Mouse (Mus musculus): ENCODE measurements around the gene Hnf1a. TPM values are rescaled to one million over a fixed set of nuclear protein-coding genes. Genes with fewer than 3 reads are reported as not detected.
"Not testable (repeated sequence)": the region's sequence is repeated elsewhere in the genome, so short reads cannot be mapped to it uniquely, and the experiment has no call there.

Hnf1a gene
- polyA plus RNA-seq, 1 experiment from 2014 or later = 0.06 TPM

DNA sequence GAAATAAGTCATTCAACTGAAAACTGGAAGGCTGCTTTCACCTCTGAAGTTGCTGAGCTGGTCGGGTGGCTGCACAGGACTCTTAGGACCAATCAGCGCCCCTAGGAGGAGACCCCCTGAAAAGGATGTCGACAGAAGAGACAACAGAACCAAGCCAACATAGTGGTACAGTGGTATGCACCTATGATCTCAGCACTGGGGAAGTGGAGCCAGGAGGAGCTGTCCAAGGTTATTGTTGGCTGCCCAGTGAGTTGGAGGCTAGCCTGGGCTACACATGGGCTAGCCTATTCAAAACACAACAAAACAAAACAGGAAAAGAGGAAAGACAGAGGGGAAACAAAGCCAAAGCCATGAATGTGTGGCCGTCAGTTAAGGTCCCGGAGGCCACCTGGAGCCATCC is 12.8 kb downstream of the Hnf1a start:
- no peak overlapping the region for H3K4me2 ChIP-seq (replicated peaks)
- H3K27ac ChIP-seq = no peak overlapping the region
- H3K4me1 ChIP-seq = peaks cover 8% of the 10 kb centered on the region
- no peak overlapping the region for H3K4me3 ChIP-seq
- no peak for ATAC-seq (ENCODE audit: low FRiP score)
- no peaks in the 10 kb centered on the region for H3K36me3 ChIP-seq
- 80% methylated on average over 5 of the region's 5 CpGs for WGBS
- no peaks in the 10 kb centered on the region for H3K27me3 ChIP-seq
- no peak overlapping the region for H3K9ac ChIP-seq
- no peaks in the 10 kb centered on the region for H3K9me3 ChIP-seq (replicated peaks)

DNA sequence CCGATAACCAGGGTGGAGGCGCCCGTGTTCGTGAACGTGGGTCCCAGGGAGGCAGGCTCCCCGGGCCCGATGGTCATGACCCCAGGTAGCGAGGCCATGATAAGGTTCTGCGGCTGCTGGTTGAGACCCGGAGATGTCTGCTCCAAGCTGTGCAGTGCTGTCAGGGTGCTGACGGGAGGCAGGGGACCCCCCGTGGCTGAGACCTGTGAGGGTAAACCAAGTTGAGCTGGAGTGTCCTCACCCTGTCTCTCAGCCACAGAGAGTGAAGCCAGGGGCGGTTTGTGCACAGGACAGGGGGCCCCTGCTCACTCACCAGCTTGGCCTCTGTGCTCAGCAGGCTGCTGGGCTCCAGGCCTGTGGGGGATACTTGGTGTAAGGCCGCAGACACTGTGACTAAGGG is 17.6 kb downstream of the Hnf1a start:
- ATAC-seq (ENCODE audit: low FRiP score) = no peak
- 91% methylated on average over 14 of the region's 14 CpGs for WGBS
- Histone ChIP-seq H3K9ac (no peak overlapping the region), H3K9me3 (replicated peaks) (no peaks in the 10 kb centered on the region), H3K4me2 (replicated peaks) (no peak overlapping the region), H3K4me3 (no peak overlapping the region), H3K27ac (no peak overlapping the region), H3K36me3 (peaks cover 17% of the 10 kb centered on the region), H3K4me1 (peaks cover 9% of the 10 kb centered on the region), H3K27me3 (no peaks in the 10 kb centered on the region)

DNA sequence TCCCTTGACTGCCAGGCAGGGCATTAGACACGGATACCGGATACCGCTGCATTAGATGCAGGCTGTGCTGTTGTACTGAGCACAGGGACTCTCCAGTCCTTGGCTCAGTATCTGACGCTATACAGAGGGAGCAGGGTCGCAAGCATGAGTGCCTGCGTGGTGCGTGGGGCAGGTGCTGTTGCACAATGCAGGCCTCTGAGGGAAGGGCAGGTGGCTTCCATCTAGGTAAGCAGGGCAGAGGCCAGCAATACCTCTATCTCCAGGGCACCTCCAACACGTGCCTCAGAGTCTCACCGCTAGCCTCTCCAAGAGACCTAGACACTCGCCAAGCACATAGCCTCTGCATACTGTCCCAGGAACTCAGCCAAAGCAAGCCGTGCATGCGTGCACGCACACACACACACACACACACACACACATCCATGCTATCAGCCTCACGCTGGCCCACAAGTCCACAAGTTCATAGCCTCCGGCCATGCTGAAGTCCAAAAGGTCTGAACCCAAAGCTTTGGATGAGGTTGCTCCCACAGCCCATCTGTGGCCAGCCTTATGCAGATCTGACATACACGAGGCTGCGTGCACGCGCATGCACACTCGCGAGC is 19.5 kb downstream of the Hnf1a start:
- H3K9me3 ChIP-seq (replicated peaks) = no peaks in the 10 kb centered on the region
- no peaks in the 10 kb centered on the region for H3K27me3 ChIP-seq
- ATAC-seq (ENCODE audit: low FRiP score) = no peak
- 86% methylated on average over 21 of the region's 21 CpGs for WGBS
- no peak overlapping the region for H3K9ac ChIP-seq
- peaks cover 36% of the 10 kb centered on the region for H3K36me3 ChIP-seq
- no peak overlapping the region for H3K4me2 ChIP-seq (replicated peaks)
- H3K27ac ChIP-seq = no peak overlapping the region
- H3K4me3 ChIP-seq = no peak overlapping the region
- H3K4me1 ChIP-seq = peaks cover 9% of the 10 kb centered on the region

DNA sequence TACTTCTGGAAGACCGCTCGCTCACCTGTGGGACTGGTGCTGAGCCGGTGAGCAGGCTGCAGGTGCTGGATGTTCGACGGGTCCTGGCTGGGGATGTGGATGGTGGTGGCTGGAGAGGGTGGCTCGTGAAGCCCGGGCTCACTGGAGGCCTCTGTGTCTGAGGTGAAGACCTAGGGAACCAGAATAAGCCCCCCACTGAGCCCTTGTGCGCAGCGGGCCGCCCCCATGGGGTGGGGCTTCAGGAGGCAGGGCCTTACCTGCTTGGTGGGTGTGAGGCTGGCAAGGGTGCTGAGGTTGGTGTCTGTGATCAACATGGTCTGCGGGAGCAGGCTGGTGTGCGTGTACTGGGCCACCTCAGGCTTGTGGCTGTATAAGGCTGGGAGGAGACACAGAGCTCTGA is 20.2 kb downstream of the Hnf1a start:
- H3K27ac ChIP-seq = no peak overlapping the region
- H3K9ac ChIP-seq = no peak overlapping the region
- no peak overlapping the region for H3K4me3 ChIP-seq
- H3K4me1 ChIP-seq = peaks cover 9% of the 10 kb centered on the region
- H3K4me2 ChIP-seq (replicated peaks) = no peak overlapping the region
- ATAC-seq (ENCODE audit: low FRiP score) = no peak
- H3K27me3 ChIP-seq = no peaks in the 10 kb centered on the region
- no peaks in the 10 kb centered on the region for H3K9me3 ChIP-seq (replicated peaks)
- peaks cover 43% of the 10 kb centered on the region for H3K36me3 ChIP-seq
- 69% methylated on average over 12 of the region's 12 CpGs for WGBS

- ATAC-seq (ENCODE audit: low FRiP score) = 0 out of 2 replicates have a peak, but pooled peaks have one; percentile 9
- H3K36me3 ChIP-seq = peaks cover 45% of the 10 kb centered on the region
- H3K9ac ChIP-seq = no peak overlapping the region
Observed at GRCm38 (mm10) chr5:114949812-114950211, 21.1 kb downstream of the Hnf1a start.

GRCm38 (mm10) chr5:114949316-114949715 is 21.6 kb downstream of the Hnf1a start:
- peaks cover 9% of the 10 kb centered on the region for H3K4me1 ChIP-seq
- WGBS = 64% methylated on average over 5 of the region's 5 CpGs
- no peaks in the 10 kb centered on the region for H3K9me3 ChIP-seq (replicated peaks)
- H3K36me3 ChIP-seq = peaks cover 45% of the 10 kb centered on the region
- peak; percentile 14; the same call in 1 of the 2 replicates for ATAC-seq (ENCODE audit: low FRiP score)
- H3K27ac ChIP-seq = peak overlapping the region; percentile 17
- H3K27me3 ChIP-seq = no peaks in the 10 kb centered on the region
- H3K4me3 ChIP-seq = no peak overlapping the region
- H3K9ac ChIP-seq = 0 out of 2 replicates have a peak overlapping the region, but pooled peaks have one; percentile 13
- H3K4me2 ChIP-seq (replicated peaks) = no peak overlapping the region

More at GRCm38 (mm10) chr5:114949812-114950211, 21.1 kb downstream of the Hnf1a start:
- Histone ChIP-seq H3K9me3 (replicated peaks) (no peaks in the 10 kb centered on the region), H3K4me3 (no peak overlapping the region), H3K4me1 (peaks cover 9% of the 10 kb centered on the region), H3K27ac (no peak overlapping the region), H3K27me3 (no peaks in the 10 kb centered on the region), H3K4me2 (replicated peaks) (no peak overlapping the region)
- WGBS = 78% methylated on average over 9 of the region's 9 CpGs

DNA sequence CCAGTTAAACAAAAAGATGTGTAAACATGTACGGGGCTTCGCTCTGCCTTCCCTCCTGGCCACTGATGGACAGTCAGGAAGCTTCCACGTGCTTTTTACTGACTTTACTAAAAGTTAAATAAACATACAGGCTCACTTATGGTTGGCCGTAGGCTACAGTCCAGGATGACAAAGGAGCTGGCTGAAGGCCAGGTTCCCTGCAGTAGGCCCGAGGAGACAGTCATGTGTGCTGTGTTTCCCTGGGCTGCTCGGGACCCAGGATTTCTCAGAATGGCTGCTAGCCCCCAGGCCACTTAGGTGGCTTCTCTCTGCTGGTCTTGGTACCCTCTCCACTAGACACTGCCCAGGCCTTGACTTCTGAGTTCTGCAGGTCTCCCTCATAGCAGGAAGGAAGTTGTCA is 22.0 kb downstream of the Hnf1a start:
- 66% methylated on average over 6 of the region's 6 CpGs for WGBS
- ATAC-seq (ENCODE audit: low FRiP score) = no peak

GRCm38 (mm10) chr5:114945072-114945471 is 25.8 kb downstream of the Hnf1a start:
- Histone ChIP-seq H3K27ac (no peak overlapping the region), H3K27me3 (no peaks in the 10 kb centered on the region), H3K4me3 (no peak overlapping the region), H3K9ac (no peak overlapping the region), H3K36me3 (peaks cover 46% of the 10 kb centered on the region), H3K9me3 (replicated peaks) (no peaks in the 10 kb centered on the region), H3K4me1 (peaks cover 19% of the 10 kb centered on the region), H3K4me2 (replicated peaks) (no peak overlapping the region)
- no peak for ATAC-seq (ENCODE audit: low FRiP score)
- 97% methylated on average over 10 of the region's 10 CpGs for WGBS

More for the DNA sequence above, 22.0 kb downstream of the Hnf1a start:
- Histone ChIP-seq H3K9me3 (replicated peaks) (no peaks in the 10 kb centered on the region), H3K27me3 (no peaks in the 10 kb centered on the region), H3K27ac (peak overlapping the region; percentile 17; the same call in 1 of the 2 replicates), H3K4me2 (replicated peaks) (no peak overlapping the region), H3K4me3 (no peak overlapping the region), H3K4me1 (peaks cover 9% of the 10 kb centered on the region), H3K9ac (no peak overlapping the region), H3K36me3 (peaks cover 46% of the 10 kb centered on the region)

GRCm38 (mm10) chr5:114942766-114943130 is 28.1 kb downstream of the Hnf1a start:
- Histone ChIP-seq H3K4me3 (peak overlapping the region; percentile 90), H3K4me2 (replicated peaks) (peak overlapping the region; percentile 82), H3K9me3 (replicated peaks) (no peaks in the 10 kb centered on the region), H3K36me3 (peaks cover 24% of the 10 kb centered on the region), H3K27ac (no peak overlapping the region), H3K4me1 (peaks cover 10% of the 10 kb centered on the region), H3K9ac (peak overlapping the region; percentile 88), H3K27me3 (no peaks in the 10 kb centered on the region)
- no peak for ATAC-seq (ENCODE audit: low FRiP score)
- 44% methylated on average over 4 of the region's 4 CpGs for WGBS

DNA sequence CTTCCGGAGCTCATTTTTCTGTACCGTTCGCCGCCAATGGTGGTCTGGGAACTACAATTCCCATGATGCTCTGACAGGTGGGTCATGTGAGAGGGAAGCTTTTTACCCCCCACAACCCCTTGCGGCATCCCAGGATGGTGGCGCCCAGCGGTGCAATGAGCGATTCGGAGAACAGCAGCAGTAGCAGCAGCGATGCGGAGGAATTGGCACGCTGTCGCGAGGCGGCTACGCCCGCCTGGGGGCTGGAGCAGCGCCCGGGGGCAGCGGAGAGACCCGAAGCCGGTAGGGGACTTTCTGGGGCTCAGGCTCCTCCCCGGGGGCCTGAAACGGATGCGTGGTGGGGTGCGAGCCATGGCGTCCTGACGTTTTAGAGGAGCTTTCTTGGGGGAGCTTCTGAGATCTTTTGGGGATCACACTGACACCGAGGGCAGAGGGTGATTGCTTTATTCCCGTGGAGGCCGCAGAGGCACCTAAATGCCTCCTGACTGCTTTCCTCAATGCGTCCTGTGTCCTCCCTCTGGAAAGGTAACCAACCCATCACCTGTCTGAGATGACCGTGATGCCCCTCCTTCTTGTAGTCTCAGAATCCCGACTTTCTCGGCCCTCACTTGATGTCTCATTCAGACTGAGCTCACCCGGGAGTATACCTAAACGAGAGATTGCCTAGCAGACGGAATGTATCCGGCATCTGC is 28.7 kb downstream of the Hnf1a start, which contains the start of gene 2210016L21Rik:
TSS of gene 2210016L21Rik (plus strand) at position 85 of the 692 bp plus-strand sequence.
- WGBS = 1% methylated on average over 39 of the region's 39 CpGs
- peaks cover 19% of the 10 kb centered on the region for H3K36me3 ChIP-seq

GRCm38 (mm10) chr5:114941138-114941537 is 29.8 kb downstream of the Hnf1a start:
- not testable (repeated sequence) for H3K36me3 ChIP-seq; H3K4me2 ChIP-seq (replicated peaks)

More for the DNA sequence above, 28.7 kb downstream of the Hnf1a start, which contains the start of gene 2210016L21Rik:
- Histone ChIP-seq H3K9me3 (replicated peaks) (no peaks in the 10 kb centered on the region), H3K9ac (peak within 1 kb of the TSS; percentile 88), H3K4me2 (replicated peaks) (peak within 1 kb of the TSS; percentile 82), H3K4me1 (peaks cover 10% of the 10 kb centered on the region), H3K27me3 (no peaks in the 10 kb centered on the region), H3K27ac (peak within 1 kb of the TSS; percentile 89), H3K4me3 (peak within 1 kb of the TSS; percentile 90)
- ATAC-seq (ENCODE audit: low FRiP score) = peak; percentile 88

DNA sequence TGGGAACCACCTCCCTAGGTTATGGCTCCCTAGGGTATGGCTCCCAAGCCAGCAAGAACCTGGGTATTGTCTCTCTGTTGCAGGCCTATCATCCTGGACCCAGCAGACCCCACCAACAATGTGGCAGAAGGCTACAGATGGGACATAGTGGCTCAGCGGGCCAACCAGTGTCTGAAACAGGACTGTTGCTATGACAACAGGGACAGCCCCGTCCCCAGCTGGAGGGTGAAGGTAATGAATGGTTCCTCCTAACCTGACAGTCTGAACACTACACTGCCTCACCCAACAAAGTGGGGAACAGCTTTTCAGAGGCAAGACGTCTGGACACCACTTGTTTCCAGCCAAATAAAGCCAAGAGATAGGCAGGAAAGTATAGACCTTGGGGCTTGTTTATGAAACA is 35.1 kb downstream of the Hnf1a start:
- no peaks in the 10 kb centered on the region for H3K36me3 ChIP-seq
- 0 out of 2 replicates have a peak, but pooled peaks cover 5% of the 10 kb centered on the region for H3K4me1 ChIP-seq
- H3K27me3 ChIP-seq = no peaks in the 10 kb centered on the region
- WGBS = 16% methylated on average over 3 of the region's 3 CpGs
- H3K9me3 ChIP-seq (replicated peaks) = no peaks in the 10 kb centered on the region
- no peak overlapping the region for H3K4me2 ChIP-seq (replicated peaks)
- H3K27ac ChIP-seq = no peak overlapping the region
- H3K4me3 ChIP-seq = no peak overlapping the region
- no peak overlapping the region for H3K9ac ChIP-seq
- ATAC-seq (ENCODE audit: low FRiP score) = peak; percentile 56; the same call in 1 of the 2 replicates

More at GRCm38 (mm10) chr5:114941138-114941537, 29.8 kb downstream of the Hnf1a start:
- H3K4me3 ChIP-seq; H3K4me1 ChIP-seq; H3K9me3 ChIP-seq (replicated peaks); H3K9ac ChIP-seq; H3K27me3 ChIP-seq; H3K27ac ChIP-seq; ATAC-seq (ENCODE audit: low FRiP score): not testable (repeated sequence)
- 58% methylated on average over 3 of the region's 3 CpGs for WGBS

Measured in hindbrain, embryonic 12.5 days (tissue).